Mouse (Mus musculus): ENCODE measurements around the gene Scn2a. TPM values are rescaled to one million over a fixed set of nuclear protein-coding genes. Genes with fewer than 3 reads are reported as not detected.

Scn2a gene
- 0.06 and 0.11 TPM in 2 replicates for polyA plus RNA-seq (2015; fragmentation: Nextera tagmentation; extraction: Ambion mirVana)

GRCm38 (mm10) chr2:65620556-65621166 lies at the start of gene Scn2a:
Gene Scn2a, plus strand, starts transcription at chr2:65620771.
- Histone ChIP-seq H3K36me3 (ENCODE audit: control insufficient read depth, insufficient read depth) (no peaks in the 10 kb centered on the region), H3K4me3 (ENCODE audit: low read depth, low read length) (no peak within 1 kb of the TSS), H3K4me2 (ENCODE audit: low read depth, low read length) (no peak within 1 kb of the TSS), H3K4me1 (ENCODE audit: control insufficient read depth, low read depth, low read length) (no peaks in the 10 kb centered on the region), H3K9me3 (replicated peaks; ENCODE audit: control insufficient read depth, low read length) (no peaks in the 10 kb centered on the region), H3K9ac (ENCODE audit: low read depth, low read length) (no peak within 1 kb of the TSS), H3K27me3 (ENCODE audit: control insufficient read depth, insufficient read depth, low read depth, low read length) (no peaks in the 10 kb centered on the region), H3K27ac (ENCODE audit: low read length) (no peak within 1 kb of the TSS)
- ATAC-seq (ENCODE audit: low read depth): no peak
- 41% methylated on average over 9 of the region's 9 CpGs for WGBS (ENCODE audit: insufficient replicate concordance)

GRCm38 (mm10) chr2:65587679-65588078 lies 32.9 kb upstream of the Scn2a start:
- ATAC-seq (ENCODE audit: low read depth): no peak
- H3K9me3 ChIP-seq (replicated peaks; ENCODE audit: control insufficient read depth, low read length): no peaks in the 10 kb centered on the region

GRCm38 (mm10) chr2:65607813-65608212 lies 12.8 kb upstream of the Scn2a start:
- Histone ChIP-seq H3K27me3 (ENCODE audit: control insufficient read depth, insufficient read depth, low read depth, low read length) (no peaks in the 10 kb centered on the region), H3K4me3 (ENCODE audit: low read depth, low read length) (no peak overlapping the region), H3K36me3 (ENCODE audit: control insufficient read depth, insufficient read depth) (no peaks in the 10 kb centered on the region), H3K9ac (ENCODE audit: low read depth, low read length) (no peak overlapping the region), H3K27ac (ENCODE audit: low read length) (no peak overlapping the region), H3K4me1 (ENCODE audit: control insufficient read depth, low read depth, low read length) (no peaks in the 10 kb centered on the region), H3K4me2 (ENCODE audit: low read depth, low read length) (no peak overlapping the region), H3K9me3 (replicated peaks; ENCODE audit: control insufficient read depth, low read length) (no peaks in the 10 kb centered on the region)
- no peak for ATAC-seq (ENCODE audit: low read depth)

More at GRCm38 (mm10) chr2:65587679-65588078, 32.9 kb upstream of the Scn2a start:
- Histone ChIP-seq H3K4me3 (ENCODE audit: low read depth, low read length) (no peak overlapping the region), H3K27ac (ENCODE audit: low read length) (no peak overlapping the region), H3K4me2 (ENCODE audit: low read depth, low read length) (no peak overlapping the region), H3K27me3 (ENCODE audit: control insufficient read depth, insufficient read depth, low read depth, low read length) (no peaks in the 10 kb centered on the region), H3K36me3 (ENCODE audit: control insufficient read depth, insufficient read depth) (no peaks in the 10 kb centered on the region), H3K9ac (ENCODE audit: low read depth, low read length) (no peak overlapping the region), H3K4me1 (ENCODE audit: control insufficient read depth, low read depth, low read length) (no peaks in the 10 kb centered on the region)
- 54% methylated on average over 5 of the region's 5 CpGs for WGBS (ENCODE audit: insufficient replicate concordance)

GRCm38 (mm10) chr2:65611887-65612286 lies 8.7 kb upstream of the Scn2a start:
- WGBS (ENCODE audit: insufficient replicate concordance): 73% methylated on average over 4 of the region's 4 CpGs
- H3K27ac ChIP-seq (ENCODE audit: low read length): no peak overlapping the region
- no peak overlapping the region for H3K4me2 ChIP-seq (ENCODE audit: low read depth, low read length)
- ATAC-seq (ENCODE audit: low read depth): no peak
- H3K4me1 ChIP-seq (ENCODE audit: control insufficient read depth, low read depth, low read length): no peaks in the 10 kb centered on the region
- no peaks in the 10 kb centered on the region for H3K27me3 ChIP-seq (ENCODE audit: control insufficient read depth, insufficient read depth, low read depth, low read length)
- H3K9ac ChIP-seq (ENCODE audit: low read depth, low read length): no peak overlapping the region
- H3K36me3 ChIP-seq (ENCODE audit: control insufficient read depth, insufficient read depth): no peaks in the 10 kb centered on the region
- no peaks in the 10 kb centered on the region for H3K9me3 ChIP-seq (replicated peaks; ENCODE audit: control insufficient read depth, low read length)
- no peak overlapping the region for H3K4me3 ChIP-seq (ENCODE audit: low read depth, low read length)

GRCm38 (mm10) chr2:65619781-65620180 lies 790 bp upstream of the Scn2a start:
- Histone ChIP-seq H3K9me3 (replicated peaks; ENCODE audit: control insufficient read depth, low read length) (no peaks in the 10 kb centered on the region), H3K4me1 (ENCODE audit: control insufficient read depth, low read depth, low read length) (no peaks in the 10 kb centered on the region), H3K9ac (ENCODE audit: low read depth, low read length) (no peak overlapping the region), H3K4me2 (ENCODE audit: low read depth, low read length) (no peak overlapping the region), H3K27ac (ENCODE audit: low read length) (no peak overlapping the region), H3K36me3 (ENCODE audit: control insufficient read depth, insufficient read depth) (no peaks in the 10 kb centered on the region), H3K4me3 (ENCODE audit: low read depth, low read length) (no peak overlapping the region), H3K27me3 (ENCODE audit: control insufficient read depth, insufficient read depth, low read depth, low read length) (no peaks in the 10 kb centered on the region)
- WGBS (ENCODE audit: insufficient replicate concordance): 12% methylated on average over 5 of the region's 5 CpGs
- ATAC-seq (ENCODE audit: low read depth): no peak

GRCm38 (mm10) chr2:65621254-65621653 lies 683 bp downstream of the Scn2a start:
- no peaks in the 10 kb centered on the region for H3K36me3 ChIP-seq (ENCODE audit: control insufficient read depth, insufficient read depth)
- H3K27ac ChIP-seq (ENCODE audit: low read length): no peak overlapping the region
- no peaks in the 10 kb centered on the region for H3K4me1 ChIP-seq (ENCODE audit: control insufficient read depth, low read depth, low read length)
- H3K4me3 ChIP-seq (ENCODE audit: low read depth, low read length): no peak overlapping the region
- H3K9me3 ChIP-seq (replicated peaks; ENCODE audit: control insufficient read depth, low read length): no peaks in the 10 kb centered on the region
- no peak for ATAC-seq (ENCODE audit: low read depth)
- no peak overlapping the region for H3K9ac ChIP-seq (ENCODE audit: low read depth, low read length)
- H3K4me2 ChIP-seq (ENCODE audit: low read depth, low read length): no peak overlapping the region
- no peaks in the 10 kb centered on the region for H3K27me3 ChIP-seq (ENCODE audit: control insufficient read depth, insufficient read depth, low read depth, low read length)
- 50% methylated on average over 5 of the region's 5 CpGs for WGBS (ENCODE audit: insufficient replicate concordance)

- 52% methylated on average over 5 of the region's 5 CpGs for WGBS (ENCODE audit: insufficient replicate concordance)
- no peaks in the 10 kb centered on the region for H3K27me3 ChIP-seq (ENCODE audit: control insufficient read depth, insufficient read depth, low read depth, low read length)
- H3K4me3 ChIP-seq (ENCODE audit: low read depth, low read length): no peak overlapping the region
- H3K36me3 ChIP-seq (ENCODE audit: control insufficient read depth, insufficient read depth): no peaks in the 10 kb centered on the region
- H3K4me2 ChIP-seq (ENCODE audit: low read depth, low read length): no peak overlapping the region
- H3K4me1 ChIP-seq (ENCODE audit: control insufficient read depth, low read depth, low read length): no peaks in the 10 kb centered on the region
- ATAC-seq (ENCODE audit: low read depth): no peak
- H3K9me3 ChIP-seq (replicated peaks; ENCODE audit: control insufficient read depth, low read length): no peaks in the 10 kb centered on the region
- no peak overlapping the region for H3K27ac ChIP-seq (ENCODE audit: low read length)
- no peak overlapping the region for H3K9ac ChIP-seq (ENCODE audit: low read depth, low read length)
Measured at GRCm38 (mm10) chr2:65621838-65622237, 1.3 kb downstream of the Scn2a start.

- ATAC-seq (ENCODE audit: low read depth): no peak
- Histone ChIP-seq H3K27me3 (ENCODE audit: control insufficient read depth, insufficient read depth, low read depth, low read length) (no peaks in the 10 kb centered on the region), H3K27ac (ENCODE audit: low read length) (no peak overlapping the region), H3K9ac (ENCODE audit: low read depth, low read length) (no peak overlapping the region), H3K4me1 (ENCODE audit: control insufficient read depth, low read depth, low read length) (no peaks in the 10 kb centered on the region), H3K4me3 (ENCODE audit: low read depth, low read length) (no peak overlapping the region), H3K9me3 (replicated peaks; ENCODE audit: control insufficient read depth, low read length) (no peaks in the 10 kb centered on the region), H3K4me2 (ENCODE audit: low read depth, low read length) (no peak overlapping the region), H3K36me3 (ENCODE audit: control insufficient read depth, insufficient read depth) (no peaks in the 10 kb centered on the region)
- WGBS (ENCODE audit: insufficient replicate concordance): 64% methylated on average over 7 of the region's 7 CpGs
Measured at GRCm38 (mm10) chr2:65652636-65653035, 32.1 kb downstream of the Scn2a start.

GRCm38 (mm10) chr2:65657031-65657430 lies 36.5 kb downstream of the Scn2a start:
- Histone ChIP-seq H3K9ac (ENCODE audit: low read depth, low read length) (no peak overlapping the region), H3K4me1 (ENCODE audit: control insufficient read depth, low read depth, low read length) (no peaks in the 10 kb centered on the region), H3K9me3 (replicated peaks; ENCODE audit: control insufficient read depth, low read length) (no peaks in the 10 kb centered on the region), H3K36me3 (ENCODE audit: control insufficient read depth, insufficient read depth) (no peaks in the 10 kb centered on the region), H3K27ac (ENCODE audit: low read length) (no peak overlapping the region), H3K4me3 (ENCODE audit: low read depth, low read length) (no peak overlapping the region), H3K27me3 (ENCODE audit: control insufficient read depth, insufficient read depth, low read depth, low read length) (no peaks in the 10 kb centered on the region), H3K4me2 (ENCODE audit: low read depth, low read length) (no peak overlapping the region)
- ATAC-seq (ENCODE audit: low read depth): no peak
- WGBS (ENCODE audit: insufficient replicate concordance): 57% methylated on average over 4 of the region's 4 CpGs

Data from liver, embryonic 16.5 days (tissue).